Mouse (Mus musculus): ENCODE measurements around the gene Bag1. TPM values are rescaled to one million over a fixed set of nuclear protein-coding genes. Genes with fewer than 3 reads are reported as not detected.

The Bag1 gene
- polyA plus RNA-seq, 1 experiment from 2014 or later = 217 TPM

- Histone ChIP-seq H3K36me3 (ENCODE audit: control insufficient read depth, insufficient read depth, low read length) (no peaks in the 10 kb centered on the region), H3K9me3 (replicated peaks; ENCODE audit: control insufficient read depth, low read length) (no peaks in the 10 kb centered on the region), H3K27me3 (ENCODE audit: control insufficient read depth, insufficient read depth, low read length) (no peaks in the 10 kb centered on the region), H3K4me2 (no peak overlapping the region), H3K27ac (ENCODE audit: low read depth, low read length) (no peak overlapping the region), H3K4me3 (ENCODE audit: low read depth, low read length) (no peak overlapping the region), H3K4me1 (ENCODE audit: control insufficient read depth, insufficient read depth, low read length) (no peaks in the 10 kb centered on the region; the same call in 1 of the 2 replicates), H3K9ac (ENCODE audit: low read depth, low read length) (no peak overlapping the region)
- 52% methylated on average over 3 of the region's 3 CpGs for whole genome bisulfite sequencing (ENCODE audit: insufficient replicate concordance)
- no peak for ATAC-seq (replicated peaks; ENCODE audit: insufficient number of reproducible peaks, low FRiP score, low TSS enrichment)
These were observed 22.5 kb downstream of the Bag1 start for GRCm38 (mm10) chr4:40925568-40925967.

- WGBS (ENCODE audit: insufficient replicate concordance) = 67% methylated on average over 6 of the region's 6 CpGs
- no peak overlapping the region for H3K4me2 ChIP-seq
- peaks cover 8% of the 10 kb centered on the region for H3K4me1 ChIP-seq (ENCODE audit: control insufficient read depth, insufficient read depth, low read length)
- H3K27me3 ChIP-seq (ENCODE audit: control insufficient read depth, insufficient read depth, low read length) = no peaks in the 10 kb centered on the region
- no peak for ATAC-seq (replicated peaks; ENCODE audit: insufficient number of reproducible peaks, low FRiP score, low TSS enrichment)
- no peak overlapping the region for H3K27ac ChIP-seq (ENCODE audit: low read depth, low read length)
- H3K36me3 ChIP-seq (ENCODE audit: control insufficient read depth, insufficient read depth, low read length) = no peaks in the 10 kb centered on the region
- no peak overlapping the region for H3K4me3 ChIP-seq (ENCODE audit: low read depth, low read length)
- no peaks in the 10 kb centered on the region for H3K9me3 ChIP-seq (replicated peaks; ENCODE audit: control insufficient read depth, low read length)
- no peak overlapping the region for H3K9ac ChIP-seq (ENCODE audit: low read depth, low read length)
These were observed 24.9 kb downstream of the Bag1 start for GRCm38 (mm10) chr4:40923087-40923651.

DNA sequence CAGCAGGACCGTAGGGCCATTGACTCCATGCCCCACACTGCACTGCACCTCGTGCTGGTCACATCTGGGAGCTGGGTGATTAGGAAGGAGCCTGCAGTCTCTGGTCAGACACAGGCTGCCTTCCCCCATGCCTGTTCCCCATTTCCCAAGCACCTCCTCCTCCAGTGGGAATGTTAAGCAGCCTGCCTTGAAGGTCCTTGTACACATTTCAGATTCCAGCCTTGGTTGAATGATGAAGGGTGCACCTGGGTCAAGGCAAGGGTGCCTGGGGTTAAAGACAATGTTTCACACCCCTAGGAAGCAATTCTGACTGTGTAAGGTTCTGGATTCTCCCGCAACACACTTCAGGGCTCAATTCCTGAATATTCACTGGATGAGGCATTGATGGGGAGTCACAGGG is 26.8 kb downstream of the Bag1 start:
- no peak for ATAC-seq (replicated peaks; ENCODE audit: insufficient number of reproducible peaks, low FRiP score, low TSS enrichment)
- no peak overlapping the region for H3K4me2 ChIP-seq
- H3K4me3 ChIP-seq (ENCODE audit: low read depth, low read length) = no peak overlapping the region
- WGBS (ENCODE audit: insufficient replicate concordance) = 64% methylated on average over 3 of the region's 3 CpGs
- peaks cover 8% of the 10 kb centered on the region for H3K4me1 ChIP-seq (ENCODE audit: control insufficient read depth, insufficient read depth, low read length)
- no peaks in the 10 kb centered on the region for H3K27me3 ChIP-seq (ENCODE audit: control insufficient read depth, insufficient read depth, low read length)
- no peaks in the 10 kb centered on the region for H3K36me3 ChIP-seq (ENCODE audit: control insufficient read depth, insufficient read depth, low read length)
- no peak overlapping the region for H3K9ac ChIP-seq (ENCODE audit: low read depth, low read length)
- no peak overlapping the region for H3K27ac ChIP-seq (ENCODE audit: low read depth, low read length)
- H3K9me3 ChIP-seq (replicated peaks; ENCODE audit: control insufficient read depth, low read length) = no peaks in the 10 kb centered on the region

DNA sequence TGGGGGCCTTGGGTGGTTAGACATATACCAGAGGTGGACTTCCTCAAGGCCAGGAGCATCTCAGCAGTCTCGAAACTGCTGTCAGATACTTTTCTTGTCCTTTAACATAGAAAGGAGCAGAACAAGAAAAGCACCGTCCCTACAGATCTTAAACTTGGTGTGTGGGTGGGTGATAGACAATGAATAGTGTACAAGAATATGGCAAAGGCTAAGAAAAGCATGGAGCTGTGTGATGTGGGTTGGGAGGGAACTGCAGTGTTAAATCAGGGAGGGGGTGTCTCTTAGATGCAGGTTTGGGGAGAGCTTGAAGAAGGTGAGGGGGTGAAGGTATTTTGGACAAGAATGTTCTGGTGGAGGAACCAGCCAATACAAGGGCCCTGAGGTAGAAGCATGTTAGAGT is 27.5 kb downstream of the Bag1 start:
- no peak overlapping the region for H3K4me3 ChIP-seq (ENCODE audit: low read depth, low read length)
- no peaks in the 10 kb centered on the region for H3K27me3 ChIP-seq (ENCODE audit: control insufficient read depth, insufficient read depth, low read length)
- H3K36me3 ChIP-seq (ENCODE audit: control insufficient read depth, insufficient read depth, low read length) = no peaks in the 10 kb centered on the region
- H3K27ac ChIP-seq (ENCODE audit: low read depth, low read length) = no peak overlapping the region
- 0 out of 2 replicates have a peak overlapping the region, but pooled peaks have one; percentile 2 for H3K9ac ChIP-seq (ENCODE audit: low read depth, low read length)
- 59% methylated on average over 2 of the region's 2 CpGs for WGBS (ENCODE audit: insufficient replicate concordance)
- peaks cover 8% of the 10 kb centered on the region for H3K4me1 ChIP-seq (ENCODE audit: control insufficient read depth, insufficient read depth, low read length)
- H3K4me2 ChIP-seq = no peak overlapping the region
- no peak for ATAC-seq (replicated peaks; ENCODE audit: insufficient number of reproducible peaks, low FRiP score, low TSS enrichment)
- H3K9me3 ChIP-seq (replicated peaks; ENCODE audit: control insufficient read depth, low read length) = no peaks in the 10 kb centered on the region

DNA sequence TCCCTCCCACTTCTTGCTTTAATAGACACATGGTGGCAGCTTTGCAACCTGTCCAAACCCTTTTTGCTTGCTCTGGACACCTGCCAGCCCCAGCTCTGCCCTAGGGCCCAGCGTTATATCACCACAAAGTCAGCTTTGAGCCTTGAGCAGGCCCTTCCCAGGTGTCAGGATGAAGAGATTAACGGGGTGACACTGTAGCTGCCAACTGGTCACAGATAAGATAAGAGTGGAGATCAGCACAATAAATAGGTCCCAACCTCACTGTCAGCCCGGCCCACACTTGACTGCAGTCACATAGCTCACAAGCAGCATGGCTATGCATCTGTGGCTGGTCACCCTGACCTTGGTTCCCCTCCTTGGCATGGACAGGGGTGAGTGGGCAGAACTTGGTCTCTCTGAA is 28.3 kb downstream of the Bag1 start, which contains the start of gene Spink4:
TSS of gene Spink4 (plus strand) at position 268 of the 400 bp plus-strand sequence.
- Histone ChIP-seq H3K9ac (ENCODE audit: low read depth, low read length) (0 out of 2 replicates have a peak within 1 kb of the TSS, but pooled peaks have one; percentile 2), H3K9me3 (replicated peaks; ENCODE audit: control insufficient read depth, low read length) (no peaks in the 10 kb centered on the region), H3K36me3 (ENCODE audit: control insufficient read depth, insufficient read depth, low read length) (no peaks in the 10 kb centered on the region), H3K4me3 (ENCODE audit: low read depth, low read length) (no peak within 1 kb of the TSS), H3K27me3 (ENCODE audit: control insufficient read depth, insufficient read depth, low read length) (no peaks in the 10 kb centered on the region), H3K27ac (ENCODE audit: low read depth, low read length) (peak within 1 kb of the TSS; percentile 37; the same call in 1 of the 2 replicates), H3K4me2 (no peak within 1 kb of the TSS), H3K4me1 (ENCODE audit: control insufficient read depth, insufficient read depth, low read length) (peaks cover 8% of the 10 kb centered on the region)
- ATAC-seq (replicated peaks; ENCODE audit: insufficient number of reproducible peaks, low FRiP score, low TSS enrichment) = no peak
- 7% methylated on average over 3 of the region's 3 CpGs for WGBS (ENCODE audit: insufficient replicate concordance)

- WGBS (ENCODE audit: insufficient replicate concordance) = 83% methylated on average over 7 of the region's 7 CpGs
- Histone ChIP-seq H3K27ac (ENCODE audit: low read depth, low read length) (no peak overlapping the region), H3K4me3 (ENCODE audit: low read depth, low read length) (no peak overlapping the region), H3K36me3 (ENCODE audit: control insufficient read depth, insufficient read depth, low read length) (no peaks in the 10 kb centered on the region), H3K9me3 (replicated peaks; ENCODE audit: control insufficient read depth, low read length) (no peaks in the 10 kb centered on the region), H3K9ac (ENCODE audit: low read depth, low read length) (no peak overlapping the region), H3K4me2 (no peak overlapping the region), H3K27me3 (ENCODE audit: control insufficient read depth, insufficient read depth, low read length) (no peaks in the 10 kb centered on the region), H3K4me1 (ENCODE audit: control insufficient read depth, insufficient read depth, low read length) (peaks cover 8% of the 10 kb centered on the region; the same call in 1 of the 2 replicates)
- ATAC-seq (replicated peaks; ENCODE audit: insufficient number of reproducible peaks, low FRiP score, low TSS enrichment) = no peak
These were observed 31.4 kb downstream of the Bag1 start for GRCm38 (mm10) chr4:40916592-40917155.

- Histone ChIP-seq H3K9me3 (replicated peaks; ENCODE audit: control insufficient read depth, low read length) (no peaks in the 10 kb centered on the region), H3K27ac (ENCODE audit: low read depth, low read length) (no peak overlapping the region), H3K36me3 (ENCODE audit: control insufficient read depth, insufficient read depth, low read length) (no peaks in the 10 kb centered on the region), H3K27me3 (ENCODE audit: control insufficient read depth, insufficient read depth, low read length) (no peaks in the 10 kb centered on the region), H3K4me2 (no peak overlapping the region), H3K4me1 (ENCODE audit: control insufficient read depth, insufficient read depth, low read length) (peaks cover 8% of the 10 kb centered on the region; the same call in 1 of the 2 replicates), H3K4me3 (ENCODE audit: low read depth, low read length) (no peak overlapping the region), H3K9ac (ENCODE audit: low read depth, low read length) (no peak overlapping the region)
- 75% methylated on average over 5 of the region's 5 CpGs for WGBS (ENCODE audit: insufficient replicate concordance)
- ATAC-seq (replicated peaks; ENCODE audit: insufficient number of reproducible peaks, low FRiP score, low TSS enrichment) = no peak
These were observed 32.1 kb downstream of the Bag1 start for GRCm38 (mm10) chr4:40915947-40916346.

DNA sequence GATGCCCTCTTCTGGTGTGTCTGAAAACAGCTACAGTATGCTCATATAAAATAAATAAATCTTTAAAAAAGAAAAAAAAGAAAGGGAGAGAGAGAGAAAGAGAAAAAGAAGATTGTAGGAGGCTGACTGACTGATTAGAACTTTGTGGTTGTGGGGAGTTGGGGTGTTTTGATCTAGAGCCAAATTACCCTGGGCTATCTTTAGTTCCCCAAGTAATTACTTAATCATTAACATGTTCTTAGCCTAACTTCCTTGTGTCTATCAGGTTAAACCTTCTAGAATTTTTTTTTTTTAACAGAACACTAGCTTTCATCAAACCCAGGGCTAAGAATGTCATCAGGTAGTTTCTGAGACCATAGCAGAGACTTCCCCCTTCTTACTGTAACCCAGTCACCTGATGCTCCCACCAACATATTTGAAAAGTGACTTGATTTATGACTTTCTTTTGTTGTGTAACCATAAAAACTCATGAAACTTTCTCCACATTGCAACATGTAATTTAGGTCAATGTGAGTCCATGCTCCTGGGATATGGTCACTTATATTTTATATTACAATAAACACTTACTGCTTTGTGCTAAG is 33.7 kb downstream of the Bag1 start:
- H3K27me3 ChIP-seq (ENCODE audit: control insufficient read depth, insufficient read depth, low read length) = no peaks in the 10 kb centered on the region
- no peak overlapping the region for H3K9ac ChIP-seq (ENCODE audit: low read depth, low read length)
- no peak overlapping the region for H3K27ac ChIP-seq (ENCODE audit: low read depth, low read length)
- no peak for ATAC-seq (replicated peaks; ENCODE audit: insufficient number of reproducible peaks, low FRiP score, low TSS enrichment)
- H3K4me3 ChIP-seq (ENCODE audit: low read depth, low read length) = no peak overlapping the region
- H3K36me3 ChIP-seq (ENCODE audit: control insufficient read depth, insufficient read depth, low read length) = no peaks in the 10 kb centered on the region
- no peak overlapping the region for H3K4me2 ChIP-seq
- H3K9me3 ChIP-seq (replicated peaks; ENCODE audit: control insufficient read depth, low read length) = no peaks in the 10 kb centered on the region
- H3K4me1 ChIP-seq (ENCODE audit: control insufficient read depth, insufficient read depth, low read length) = peaks cover under 1% of the 10 kb centered on the region; the same call in 1 of the 2 replicates

Measured in heart, embryonic 11.5 days (tissue).